Mouse (Mus musculus): ENCODE data around the gene Tmsb15b1. TPM values are rescaled to one million over a fixed set of nuclear protein-coding genes. Genes with fewer than 3 reads are reported as not detected.
A peak's percentile ranks its signal among the peaks of the same experiment; 100 is the strongest.

The Tmsb15b1 gene
- polyA plus RNA-seq, 2 experiments: 1.7 to 5.2 TPM

DNA sequence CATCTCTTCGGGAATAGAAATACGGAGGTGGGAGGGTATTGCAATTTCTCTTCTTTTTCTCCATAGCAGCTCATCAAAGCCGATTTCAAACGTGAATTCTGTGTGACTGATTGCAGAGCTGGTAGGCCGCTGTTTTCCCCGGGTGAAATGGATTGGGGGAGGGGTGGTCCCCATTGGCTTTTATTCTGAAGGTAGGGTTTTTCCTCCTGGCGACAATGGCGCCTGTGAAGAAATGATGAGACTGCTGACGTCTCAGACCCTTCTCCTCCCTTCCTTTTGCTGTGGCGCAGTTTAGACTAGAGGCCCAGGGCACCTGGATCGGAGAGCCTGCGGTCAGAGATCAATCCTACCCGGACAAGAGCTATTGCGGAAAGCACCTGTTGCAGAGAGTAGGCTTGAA is 17.0 kb upstream of the Tmsb15b1 start:
- no peak overlapping the region for H3K9ac ChIP-seq (replicated peaks)
- H3K27ac ChIP-seq: no peak overlapping the region
- TF ChIP-seq CTCF (IDR thresholded peaks at IDR 0.05; ENCODE audit: low read depth): no peak
- TF ChIP-seq EP300 (IDR thresholded peaks at IDR 0.05; ENCODE audit: low read depth): no peak
- 46% methylated on average over 14 of the region's 14 CpGs for WGBS (ENCODE audit: insufficient replicate concordance)
- no peak overlapping the region for H3K4me2 ChIP-seq (ENCODE audit: low read depth)
- H3K36me3 ChIP-seq (replicated peaks; ENCODE audit: control insufficient read depth, insufficient read depth, low read depth): no peaks in the 10 kb centered on the region
- H3K4me3 ChIP-seq (ENCODE audit: insufficient read depth in 1 of 2, low read depth in 2 of 2, low read length in 2 of 2): no peak overlapping the region
- H3K4me1 ChIP-seq (replicated peaks; ENCODE audit: control insufficient read depth in 2 of 2, insufficient read depth in 2 of 2, low read length in 1 of 2): no peaks in the 10 kb centered on the region
- ATAC-seq (ENCODE audit: insufficient read depth): no peak
- peaks cover 12% of the 10 kb centered on the region for H3K27me3 ChIP-seq (ENCODE audit: control insufficient read depth, insufficient read depth, low read length)
- H3K9me3 ChIP-seq (ENCODE audit: control insufficient read depth, low read length): no peaks in the 10 kb centered on the region
- no peak for DNase-seq (ENCODE audit: low read depth in 3 of 3, low spot score in 3 of 3)

DNA sequence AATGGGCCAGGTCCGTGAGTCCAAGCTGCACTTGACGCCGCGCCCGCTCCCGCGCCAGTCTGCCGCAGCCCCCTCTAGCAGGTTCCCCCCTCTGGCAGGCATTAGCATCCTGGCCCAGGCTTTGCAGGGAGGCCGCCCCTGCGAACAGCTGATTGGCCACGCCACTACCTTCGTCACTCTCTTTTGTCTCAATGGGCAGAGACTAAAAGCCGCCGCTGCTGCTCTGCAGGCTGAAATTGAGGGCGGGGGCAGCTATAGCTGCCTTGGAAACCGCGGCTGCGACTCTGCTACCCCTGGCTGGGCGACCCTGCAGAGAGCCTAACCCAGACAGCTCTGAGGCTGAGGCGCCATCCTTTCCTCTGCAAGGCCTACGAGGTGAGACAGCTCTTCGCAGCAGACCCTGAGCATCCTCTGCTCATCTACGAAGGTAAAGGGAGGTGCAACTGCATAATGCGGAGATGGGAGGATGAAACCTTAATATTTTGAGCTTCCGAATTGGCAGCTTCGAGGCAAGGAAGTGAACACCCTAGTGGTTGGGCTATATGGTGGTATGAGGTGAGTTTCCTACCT is 16.4 kb upstream of the Tmsb15b1 start, which contains the start of gene Zcchc18:
Gene Zcchc18 (plus strand): TSS at position 178 of the 570 bp plus-strand sequence.
- DNase-seq (ENCODE audit: low read depth in 3 of 3, low spot score in 3 of 3) (no peak), ATAC-seq (ENCODE audit: insufficient read depth) (no peak)
- peak within 1 kb of the TSS in 1 of 2 experiments; percentile 4; a peak in 1 of 4 replicates for H3K4me3 ChIP-seq (ENCODE audit: insufficient read depth in 1 of 2, low read depth in 2 of 2, low read length in 2 of 2)
- no peaks in the 10 kb centered on the region for H3K4me1 ChIP-seq (replicated peaks; ENCODE audit: control insufficient read depth in 2 of 2, insufficient read depth in 2 of 2, low read length in 1 of 2)
- peaks cover 12% of the 10 kb centered on the region for H3K27me3 ChIP-seq (ENCODE audit: control insufficient read depth, insufficient read depth, low read length)
- no peaks in the 10 kb centered on the region for H3K9me3 ChIP-seq (ENCODE audit: control insufficient read depth, low read length)
- H3K27ac ChIP-seq: no peak within 1 kb of the TSS
- WGBS (ENCODE audit: insufficient replicate concordance): 9% methylated on average over 26 of the region's 26 CpGs
- TF ChIP-seq EP300 (IDR thresholded peaks at IDR 0.05; ENCODE audit: low read depth) (no peak), CTCF (IDR thresholded peaks at IDR 0.05; ENCODE audit: low read depth) (no peak)
- H3K4me2 ChIP-seq (ENCODE audit: low read depth): peak within 1 kb of the TSS; percentile 24
- H3K9ac ChIP-seq (replicated peaks): no peak within 1 kb of the TSS
- H3K36me3 ChIP-seq (replicated peaks; ENCODE audit: control insufficient read depth, insufficient read depth, low read depth): no peaks in the 10 kb centered on the region

GRCm38 (mm10) chrX:136992191-136992965 is 15.7 kb upstream of the Tmsb15b1 start:
- Histone ChIP-seq H3K4me3 (ENCODE audit: insufficient read depth in 1 of 2, low read depth in 2 of 2, low read length in 2 of 2) (peak overlapping the region in 1 of 2 experiments; percentile 4; a peak in 1 of 4 replicates), H3K36me3 (replicated peaks; ENCODE audit: control insufficient read depth, insufficient read depth, low read depth) (no peaks in the 10 kb centered on the region), H3K9ac (replicated peaks) (no peak overlapping the region), H3K4me1 (replicated peaks; ENCODE audit: control insufficient read depth in 2 of 2, insufficient read depth in 2 of 2, low read length in 1 of 2) (no peaks in the 10 kb centered on the region), H3K27ac (no peak overlapping the region), H3K27me3 (ENCODE audit: control insufficient read depth, insufficient read depth, low read length) (peaks cover 12% of the 10 kb centered on the region), H3K4me2 (ENCODE audit: low read depth) (peak overlapping the region; percentile 24), H3K9me3 (ENCODE audit: control insufficient read depth, low read length) (no peaks in the 10 kb centered on the region)
- TF ChIP-seq EP300 (IDR thresholded peaks at IDR 0.05; ENCODE audit: low read depth) (no peak), CTCF (IDR thresholded peaks at IDR 0.05; ENCODE audit: low read depth) (no peak)
- 17% methylated on average over 19 of the region's 19 CpGs for WGBS (ENCODE audit: insufficient replicate concordance)
- DNase-seq (ENCODE audit: low read depth in 3 of 3, low spot score in 3 of 3) (no peak), ATAC-seq (ENCODE audit: insufficient read depth) (no peak)

GRCm38 (mm10) chrX:136991274-136991673 is 14.6 kb upstream of the Tmsb15b1 start:
- ATAC-seq (ENCODE audit: insufficient read depth): no peak
- no peak overlapping the region for H3K27ac ChIP-seq

GRCm38 (mm10) chrX:136986039-136986438 is 9.4 kb upstream of the Tmsb15b1 start:
- Histone ChIP-seq H3K9me3 (ENCODE audit: control insufficient read depth, low read length) (no peaks in the 10 kb centered on the region), H3K27me3 (ENCODE audit: control insufficient read depth, insufficient read depth, low read length) (no peaks in the 10 kb centered on the region; the same call in 1 of the 2 replicates), H3K36me3 (replicated peaks; ENCODE audit: control insufficient read depth, insufficient read depth, low read depth) (no peaks in the 10 kb centered on the region), H3K27ac (no peak overlapping the region), H3K4me1 (replicated peaks; ENCODE audit: control insufficient read depth in 2 of 2, insufficient read depth in 2 of 2, low read length in 1 of 2) (no peaks in the 10 kb centered on the region), H3K4me2 (ENCODE audit: low read depth) (no peak overlapping the region), H3K4me3 (ENCODE audit: insufficient read depth in 1 of 2, low read depth in 2 of 2, low read length in 2 of 2) (no peak overlapping the region), H3K9ac (replicated peaks) (no peak overlapping the region)
- DNase-seq (ENCODE audit: low read depth in 3 of 3, low spot score in 3 of 3) (no peak), ATAC-seq (ENCODE audit: insufficient read depth) (no peak)
- TF ChIP-seq EP300 (IDR thresholded peaks at IDR 0.05; ENCODE audit: low read depth) (no peak), CTCF (IDR thresholded peaks at IDR 0.05; ENCODE audit: low read depth) (no peak)

More at GRCm38 (mm10) chrX:136991274-136991673, 14.6 kb upstream of the Tmsb15b1 start:
- TF ChIP-seq CTCF (IDR thresholded peaks at IDR 0.05; ENCODE audit: low read depth) (no peak), EP300 (IDR thresholded peaks at IDR 0.05; ENCODE audit: low read depth) (no peak)
- H3K9me3 ChIP-seq (ENCODE audit: control insufficient read depth, low read length): no peaks in the 10 kb centered on the region
- no peak overlapping the region for H3K4me3 ChIP-seq (ENCODE audit: insufficient read depth in 1 of 2, low read depth in 2 of 2, low read length in 2 of 2)
- H3K9ac ChIP-seq (replicated peaks): no peak overlapping the region
- H3K36me3 ChIP-seq (replicated peaks; ENCODE audit: control insufficient read depth, insufficient read depth, low read depth): no peaks in the 10 kb centered on the region
- 48% methylated on average over 2 of the region's 2 CpGs for WGBS (ENCODE audit: insufficient replicate concordance)
- peaks cover 12% of the 10 kb centered on the region for H3K27me3 ChIP-seq (ENCODE audit: control insufficient read depth, insufficient read depth, low read length)
- no peak overlapping the region for H3K4me2 ChIP-seq (ENCODE audit: low read depth)
- no peak for DNase-seq (ENCODE audit: low read depth in 3 of 3, low spot score in 3 of 3)
- no peaks in the 10 kb centered on the region for H3K4me1 ChIP-seq (replicated peaks; ENCODE audit: control insufficient read depth in 2 of 2, insufficient read depth in 2 of 2, low read length in 1 of 2)
